Mouse (Mus musculus) kidney, embryonic 14.5 days (tissue): Measurements from ENCODE around the gene Gm9049. TPM values are rescaled to one million over a fixed set of nuclear protein-coding genes. Genes with fewer than 3 reads are reported as not detected.
"Not testable (repeated sequence)": the region's sequence is repeated elsewhere in the genome, so short reads cannot be mapped to it uniquely, and the experiment has no call there.

Source experiments
- ATAC-seq: fragments of 200-750 bp; cut with Nextera tagmentation; 2 replicates; pipeline ENCODE4 v1.8.0; 2017; ENCODE audit warnings: moderate number of reproducible peaks, mild to moderate bottlenecking, moderate TSS enrichment, moderate library complexity; ENCODE audit not compliant: low FRiP score, low TSS enrichment
- H3K27ac ChIP-seq: fragments of 300-500 bp; sonication (generic); 2 replicates; pipeline ENCODE4 v1.5.1; 2014; ENCODE audit warnings: low read depth, mild to moderate bottlenecking, low read length, moderate library complexity, mixed read lengths
- H3K27me3 ChIP-seq: fragments of 300-500 bp; sonication (generic); 2 replicates; pipeline ENCODE4 v1.6.1; 2014; ENCODE audit warnings: mild to moderate bottlenecking, low read length; ENCODE audit not compliant: control insufficient read depth, insufficient read depth
- H3K36me3 ChIP-seq: fragments of 300-500 bp; sonication (generic); 2 replicates; pipeline ENCODE4 v1.6.1; 2014; ENCODE audit warnings: low read length, mixed read lengths; ENCODE audit not compliant: control insufficient read depth, insufficient read depth
- H3K4me1 ChIP-seq: fragments of 300-500 bp; sonication (generic); 2 replicates; pipeline ENCODE4 v1.6.1; 2014; ENCODE audit warnings: low read length, mixed read lengths; ENCODE audit not compliant: control insufficient read depth, insufficient read depth
- H3K4me2 ChIP-seq: fragments of 300-500 bp; sonication (generic); replicated peaks from 2 replicates; pipeline ENCODE4 v1.6.1; 2014; ENCODE audit warnings: low read depth, mild to moderate bottlenecking, low read length
- H3K4me3 ChIP-seq: fragments of 300-500 bp; sonication (generic); 2 replicates; pipeline ENCODE4 v1.5.1; 2014; ENCODE audit warnings: mild to moderate bottlenecking, low read length
- H3K9ac ChIP-seq: fragments of 300-500 bp; sonication (generic); 2 replicates; pipeline ENCODE4 v1.6.1; 2014; ENCODE audit warnings: low read depth, mild to moderate bottlenecking, low read length, moderate library complexity
- H3K9me3 ChIP-seq: fragments of 300-500 bp; sonication (generic); 2 replicates; pipeline ENCODE4 v1.6.1; 2016; ENCODE audit warnings: low read length; ENCODE audit not compliant: control insufficient read depth
- WGBS: fragments of 180-500 bp; shearing (Covaris S2); extraction: QIAGEN DNeasy Blood & Tissue Kit; methylation state at CpG from one replicate; pipeline ENCODE4 v1.1.7; 2014; 5-methylcytosine and 5-hydroxymethylcytosine counted together
- polyA plus RNA-seq: library from polyadenylated mRNA; unstranded; fragments of >200 nt; fragmentation: Nextera tagmentation; extraction: Ambion mirVana; gene quantifications from 2 replicates; pipeline ENCODE4 v1.2.1, GENCODE M21; 2014

Gm9049 gene
- polyA plus RNA-seq, 1 experiment from 2014 or later: not detected

- no peak for ATAC-seq
- 77% methylated on average over 8 of the region's 8 CpGs for WGBS
- Histone ChIP-seq H3K4me1 (no peaks in the 10 kb centered on the region), H3K9ac (no peak overlapping the region), H3K9me3 (no peaks in the 10 kb centered on the region), H3K27me3 (no peaks in the 10 kb centered on the region), H3K4me2 (no peak overlapping the region), H3K4me3 (no peak overlapping the region), H3K27ac (no peak overlapping the region), H3K36me3 (no peaks in the 10 kb centered on the region)
Measured at GRCm38 (mm10) chr10:118319024-118319423, 34.9 kb downstream of the Gm9049 start.

GRCm38 (mm10) chr10:118302133-118302532, 51.8 kb downstream of the Gm9049 start:
- H3K27ac ChIP-seq, H3K36me3 ChIP-seq, H3K4me2 ChIP-seq, H3K4me1 ChIP-seq, H3K4me3 ChIP-seq, ATAC-seq, H3K9ac ChIP-seq, H3K9me3 ChIP-seq, H3K27me3 ChIP-seq: not testable (repeated sequence)
- whole genome bisulfite sequencing: 47% methylated on average over 2 of the region's 2 CpGs

Other genes starting within 250 kb of the Gm9049 start
- 18.3 and 32.2 TPM in 2 replicates for gene Mdm1, start 212.3 kb downstream of the Gm9049 start, polyA plus RNA-seq
- not detected in 2 replicates for gene Il22, start 149.2 kb downstream of the Gm9049 start, polyA plus RNA-seq
- not detected in 2 replicates for gene Gm32717, start 113.3 kb downstream of the Gm9049 start, polyA plus RNA-seq
- not detected in 2 replicates for gene Gm32802, start 95.4 kb downstream of the Gm9049 start, polyA plus RNA-seq
- gene Iltifb, start 59.1 kb downstream of the Gm9049 start, polyA plus RNA-seq: not detected in 2 replicates
- gene Gm9040, start 27.1 kb downstream of the Gm9049 start, polyA plus RNA-seq: not detected in 2 replicates
- not detected in 2 replicates for gene Gm9044, start 21.7 kb downstream of the Gm9049 start, polyA plus RNA-seq
- not detected in 2 replicates for gene Gm9045, start 16.3 kb downstream of the Gm9049 start, polyA plus RNA-seq
- not detected in 2 replicates for gene Gm9046, start 10.8 kb downstream of the Gm9049 start, polyA plus RNA-seq
- 0.10 TPM in 1 of 2 replicates, not detected in the other for gene Gm9048, start 5.4 kb downstream of the Gm9049 start, polyA plus RNA-seq
- not detected in 2 replicates for gene Ifng, start 86.9 kb upstream of the Gm9049 start, polyA plus RNA-seq